9 mouse cellular contexts compared by ENCODE assay signal in genomic region chr15:78923585-78923984, GRCm38 (mm10). TPM values are rescaled to one million over a fixed set of nuclear protein-coding genes. Genes with fewer than 3 reads are reported as not detected.
A peak's percentile ranks its signal among the peaks of the same experiment; 100 is the strongest.
DNase-seq lines count a peak whose midpoint lies in the region; ATAC-seq and TF ChIP-seq lines count a peak whose summit lies in the region.
"Had no signal": no experiment of that assay in that cellular context is flagged by ENCODE, and none has a peak within 500 bp of the region (broad histone marks: within the 10 kb centered on the region; RNA-seq: fewer than 3 reads in every experiment).

No protein-coding gene starts in this region.

- peak overlapping the region; percentile 53; the same call in 1 of the 2 replicates for H3K27ac ChIP-seq in forebrain, embryonic 10.5 days
- H3K27ac ChIP-seq in forebrain, postnatal 0 days (ENCODE audit: low read depth, low read length) = no peak overlapping the region
- H3K27ac ChIP-seq in midbrain, embryonic 13.5 days = no peak overlapping the region
- no peak overlapping the region for H3K27ac ChIP-seq in midbrain, postnatal 0 days (ENCODE audit: low read depth, low read length)
- H3K27ac ChIP-seq: limb, embryonic 13.5 days had no signal

- peaks cover 17% of the 10 kb centered on the region for H3K36me3 ChIP-seq in forebrain, embryonic 10.5 days (replicated peaks)
- H3K36me3 ChIP-seq in forebrain, postnatal 0 days (ENCODE audit: insufficient read depth) = peaks cover 13% of the 10 kb centered on the region
- H3K36me3 ChIP-seq in midbrain, embryonic 13.5 days = peaks cover 13% of the 10 kb centered on the region
- peaks cover 9% of the 10 kb centered on the region for H3K36me3 ChIP-seq in midbrain, postnatal 0 days (ENCODE audit: insufficient read depth, low read length)

- 71% methylated on average over 6 of the region's 6 CpGs for WGBS in forebrain, embryonic 10.5 days
- 83% methylated on average over 6 of the region's 6 CpGs for WGBS in forebrain, postnatal 0 days
- 80% methylated on average over 6 of the region's 6 CpGs for WGBS in midbrain, embryonic 13.5 days
- WGBS in midbrain, postnatal 0 days = 83% methylated on average over 6 of the region's 6 CpGs

- TF ChIP-seq CTCF in forebrain, postnatal 0 days (IDR thresholded peaks at IDR 0.05; ENCODE audit: low read depth) = no peak
- no peak for TF ChIP-seq CTCF in midbrain, postnatal 0 days (IDR thresholded peaks at IDR 0.05)

- H3K27me3 ChIP-seq in forebrain, embryonic 10.5 days (ENCODE audit: poor library complexity, severe bottlenecking) = peaks cover 27% of the 10 kb centered on the region
- no peaks in the 10 kb centered on the region for H3K27me3 ChIP-seq in forebrain, postnatal 0 days (ENCODE audit: insufficient read depth, low read length)
- H3K27me3 ChIP-seq in midbrain, embryonic 13.5 days = peaks cover 17% of the 10 kb centered on the region
- peaks cover 9% of the 10 kb centered on the region for H3K27me3 ChIP-seq in midbrain, postnatal 0 days (ENCODE audit: insufficient read depth, low read length)
- H3K27me3 ChIP-seq: limb, embryonic 13.5 days had no signal

- intact Hi-C loops in gastrocnemius, postnatal 36 days (cut with DNase I) = no loop called here

- no peaks in the 10 kb centered on the region for H3K9me3 ChIP-seq in forebrain, embryonic 10.5 days
- no peaks in the 10 kb centered on the region for H3K9me3 ChIP-seq in forebrain, postnatal 0 days (ENCODE audit: low read length)
- no peaks in the 10 kb centered on the region for H3K9me3 ChIP-seq in midbrain, embryonic 13.5 days
- no peaks in the 10 kb centered on the region for H3K9me3 ChIP-seq in midbrain, postnatal 0 days (ENCODE audit: low read length)
- H3K9me3 ChIP-seq: limb, embryonic 13.5 days had no signal

- no peak overlapping the region for H3K4me2 ChIP-seq in forebrain, postnatal 0 days (ENCODE audit: low read depth)
- no peak overlapping the region for H3K4me2 ChIP-seq in midbrain, embryonic 13.5 days (replicated peaks)
- no peak overlapping the region for H3K4me2 ChIP-seq in midbrain, postnatal 0 days (ENCODE audit: low read depth, low read length, poor library complexity, severe bottlenecking)
- H3K4me2 ChIP-seq: limb, embryonic 13.5 days had no signal

- peaks cover 52% of the 10 kb centered on the region for H3K4me1 ChIP-seq in forebrain, embryonic 10.5 days
- H3K4me1 ChIP-seq in forebrain, postnatal 0 days (ENCODE audit: insufficient read depth) = 0 out of 2 replicates have a peak, but pooled peaks cover 6% of the 10 kb centered on the region
- H3K4me1 ChIP-seq in midbrain, embryonic 13.5 days (replicated peaks) = peaks cover 32% of the 10 kb centered on the region
- H3K4me1 ChIP-seq in midbrain, postnatal 0 days (ENCODE audit: insufficient read depth, low read length) = 0 out of 2 replicates have a peak, but pooled peaks cover 4% of the 10 kb centered on the region

- no peak for DNase-seq in forebrain, embryonic 10.5 days (ENCODE audit: extremely low spot score, low spot score)
- no peak for DNase-seq in forebrain, postnatal 0 days
- peak; percentile 91 for DNase-seq in MEL-GATA-1-ER (ENCODE audit: extremely low read depth, low read depth)
- peak; percentile 67 to 78 for DNase-seq in spleen, postnatal 10 days (ENCODE audit: low spot score in 2 of 2)
- DNase-seq in gastrocnemius, postnatal 36 days = no peak
- no peak for DNase-seq in midbrain, postnatal 0 days (ENCODE audit: low spot score)

- H3K9ac ChIP-seq in forebrain, postnatal 0 days = no peak overlapping the region
- H3K9ac ChIP-seq in midbrain, embryonic 13.5 days (replicated peaks) = no peak overlapping the region; the same call in 1 of the 2 replicates
- no peak overlapping the region for H3K9ac ChIP-seq in midbrain, postnatal 0 days (replicated peaks; ENCODE audit: low read length, poor library complexity, severe bottlenecking)
- H3K9ac ChIP-seq: limb, embryonic 13.5 days had no signal

- H3K4me3 ChIP-seq in forebrain, embryonic 10.5 days = no peak overlapping the region
- no peak overlapping the region for H3K4me3 ChIP-seq in forebrain, postnatal 0 days (ENCODE audit: low read depth, low read length)
- no peak overlapping the region for H3K4me3 ChIP-seq in midbrain, embryonic 13.5 days (replicated peaks)
- H3K4me3 ChIP-seq in midbrain, postnatal 0 days (ENCODE audit: low read depth, low read length) = no peak overlapping the region
- H3K4me3 ChIP-seq: limb, embryonic 13.5 days had no signal

- no peak for ATAC-seq in forebrain, postnatal 0 days
- ATAC-seq in inflammation-experienced regulatory T-cells, adult 6 months = peak; percentile 63
- no peak for ATAC-seq in midbrain, embryonic 13.5 days
- ATAC-seq in midbrain, postnatal 0 days (ENCODE audit: low FRiP score) = no peak

RNA-seq across cellular contexts. Expression of gene Lgals1, which starts 2.9 kb away (rescaled TPM):
- polyA plus RNA-seq in forebrain, embryonic 10.5 days (2016; fragmentation: Nextera tagmentation; extraction: Ambion mirVana) = 200 and 217 TPM in 2 replicates
- total RNA-seq in forebrain, postnatal 0 days (2014; rRNA removed) = 31.8 and 43.6 TPM in 2 replicates
- 63.2 and 99.4 TPM in 2 replicates for polyA plus RNA-seq in forebrain, postnatal 0 days (2015; fragmentation: Nextera tagmentation; extraction: Ambion mirVana)
- 1,000 to 10,000 TPM in 1 of 3 experiments, 100 to 1,000 TPM in 2; 309 to 2,729 (median 443) TPM for polyA plus RNA-seq in inflammation-experienced regulatory T-cells, adult 6 months (2017; shearing (Covaris generic))
- 100 to 1,000 TPM; 188 to 289 TPM for total RNA-seq in gastrocnemius, postnatal 36 days (2021)
- 109 and 125 TPM in 2 replicates for polyA plus RNA-seq in midbrain, embryonic 13.5 days (2015; fragmentation: Nextera tagmentation; extraction: Ambion mirVana)
- 35.4 and 46.2 TPM in 2 replicates for total RNA-seq in midbrain, postnatal 0 days (2014; rRNA removed)
- 69.7 and 76.8 TPM in 2 replicates for polyA plus RNA-seq in midbrain, postnatal 0 days (2015; fragmentation: Nextera tagmentation; extraction: Ambion mirVana)

RNA-seq across cellular contexts. Expression of gene Pdxp, which starts 9.9 kb away (rescaled TPM):
- 26.1 and 26.9 TPM in 2 replicates for polyA plus RNA-seq in forebrain, embryonic 10.5 days (2016; fragmentation: Nextera tagmentation; extraction: Ambion mirVana)
- 263 and 283 TPM in 2 replicates for total RNA-seq in forebrain, postnatal 0 days (2014; rRNA removed)
- 174 and 175 TPM in 2 replicates for polyA plus RNA-seq in forebrain, postnatal 0 days (2015; fragmentation: Nextera tagmentation; extraction: Ambion mirVana)
- polyA plus RNA-seq in inflammation-experienced regulatory T-cells, adult 6 months (2017; shearing (Covaris generic)) = 1 to 10 TPM in 2 of 3 experiments, under 1 TPM in 1; 0.94 to 3.8 (median 3.3) TPM
- 1 to 10 TPM; 1.9 to 2.0 TPM for total RNA-seq in gastrocnemius, postnatal 36 days (2021)
- 55.8 and 63.2 TPM in 2 replicates for polyA plus RNA-seq in midbrain, embryonic 13.5 days (2015; fragmentation: Nextera tagmentation; extraction: Ambion mirVana)
- total RNA-seq in midbrain, postnatal 0 days (2014; rRNA removed) = 350 and 364 TPM in 2 replicates
- polyA plus RNA-seq in midbrain, postnatal 0 days (2015; fragmentation: Nextera tagmentation; extraction: Ambion mirVana) = 171 and 181 TPM in 2 replicates

RNA-seq across cellular contexts. Expression of gene Nol12, which starts 11.1 kb away (rescaled TPM):
- polyA plus RNA-seq in forebrain, embryonic 10.5 days (2016; fragmentation: Nextera tagmentation; extraction: Ambion mirVana) = 63.6 and 69.9 TPM in 2 replicates
- total RNA-seq in forebrain, postnatal 0 days (2014; rRNA removed) = 11.2 and 17.6 TPM in 2 replicates
- polyA plus RNA-seq in forebrain, postnatal 0 days (2015; fragmentation: Nextera tagmentation; extraction: Ambion mirVana) = 60.3 and 64.2 TPM in 2 replicates
- 10 to 100 TPM; 38.8 to 53.8 (median 51.1) TPM for polyA plus RNA-seq in inflammation-experienced regulatory T-cells, adult 6 months (2017; shearing (Covaris generic))
- 10 to 100 TPM; 22.1 to 22.6 TPM for total RNA-seq in gastrocnemius, postnatal 36 days (2021)
- 53.1 and 58.0 TPM in 2 replicates for polyA plus RNA-seq in midbrain, embryonic 13.5 days (2015; fragmentation: Nextera tagmentation; extraction: Ambion mirVana)
- total RNA-seq in midbrain, postnatal 0 days (2014; rRNA removed) = 8.1 and 17.1 TPM in 2 replicates
- polyA plus RNA-seq in midbrain, postnatal 0 days (2015; fragmentation: Nextera tagmentation; extraction: Ambion mirVana) = 64.0 and 69.5 TPM in 2 replicates

RNA-seq across cellular contexts. Expression of gene Triobp, which starts 23.9 kb away (rescaled TPM):
- polyA plus RNA-seq in forebrain, embryonic 10.5 days (2016; fragmentation: Nextera tagmentation; extraction: Ambion mirVana) = 39.7 and 41.6 TPM in 2 replicates
- 36.7 and 40.5 TPM in 2 replicates for total RNA-seq in forebrain, postnatal 0 days (2014; rRNA removed)
- 25.1 and 30.5 TPM in 2 replicates for polyA plus RNA-seq in forebrain, postnatal 0 days (2015; fragmentation: Nextera tagmentation; extraction: Ambion mirVana)
- 10 to 100 TPM; 14.8 to 27.1 (median 20.3) TPM for polyA plus RNA-seq in inflammation-experienced regulatory T-cells, adult 6 months (2017; shearing (Covaris generic))
- 10 to 100 TPM; 35.6 to 42.3 TPM for total RNA-seq in gastrocnemius, postnatal 36 days (2021)
- 38.3 and 42.6 TPM in 2 replicates for polyA plus RNA-seq in midbrain, embryonic 13.5 days (2015; fragmentation: Nextera tagmentation; extraction: Ambion mirVana)
- 40.0 and 53.3 TPM in 2 replicates for total RNA-seq in midbrain, postnatal 0 days (2014; rRNA removed)
- 24.7 and 28.4 TPM in 2 replicates for polyA plus RNA-seq in midbrain, postnatal 0 days (2015; fragmentation: Nextera tagmentation; extraction: Ambion mirVana)

RNA-seq across cellular contexts. Expression of gene Sh3bp1, which starts 24.0 kb away (rescaled TPM):
- polyA plus RNA-seq in forebrain, embryonic 10.5 days (2016; fragmentation: Nextera tagmentation; extraction: Ambion mirVana) = 21.0 and 21.5 TPM in 2 replicates
- total RNA-seq in forebrain, postnatal 0 days (2014; rRNA removed) = 2.0 and 6.4 TPM in 2 replicates
- polyA plus RNA-seq in forebrain, postnatal 0 days (2015; fragmentation: Nextera tagmentation; extraction: Ambion mirVana) = 3.3 and 4.3 TPM in 2 replicates
- 10 to 100 TPM; 49.5 to 72.6 (median 52.6) TPM for polyA plus RNA-seq in inflammation-experienced regulatory T-cells, adult 6 months (2017; shearing (Covaris generic))
- 1 to 10 TPM; 2.0 to 2.1 TPM for total RNA-seq in gastrocnemius, postnatal 36 days (2021)
- 2.5 and 4.9 TPM in 2 replicates for polyA plus RNA-seq in midbrain, embryonic 13.5 days (2015; fragmentation: Nextera tagmentation; extraction: Ambion mirVana)
- total RNA-seq in midbrain, postnatal 0 days (2014; rRNA removed) = 4.2 and 4.5 TPM in 2 replicates
- polyA plus RNA-seq in midbrain, postnatal 0 days (2015; fragmentation: Nextera tagmentation; extraction: Ambion mirVana) = 4.0 and 4.7 TPM in 2 replicates

Comparison
In these comparisons a context has a peak if more than half of its experiments do, and no peak if none do; other contexts are left out.
1. DNase-seq: peak in MEL-GATA-1-ER (single experiment) and spleen, postnatal 10 days (2 of 2); none in forebrain, embryonic 10.5 days (single experiment), forebrain, postnatal 0 days (single experiment), gastrocnemius, postnatal 36 days (0 of 2) and midbrain, postnatal 0 days (single experiment).